Mouse (Mus musculus) cortical plate, adult 2 months (tissue): Measurements from ENCODE around the gene Cfap54. TPM values are rescaled to one million over a fixed set of nuclear protein-coding genes. Genes with fewer than 3 reads are reported as not detected.

Experiments
- H3K27ac ChIP-seq: fragments of 200-500 bp; 2 replicates; pipeline ENCODE4 v1.5.1; 2012; ENCODE audit warnings: low read length, control low read depth, inconsistent platforms; ENCODE audit not compliant: insufficient read depth
- H3K4me1 ChIP-seq: fragments of 200-500 bp; 2 replicates; pipeline ENCODE4 v1.6.1; 2011; ENCODE audit warnings: low read length; ENCODE audit not compliant: control insufficient read depth, insufficient read depth
- H3K4me3 ChIP-seq: fragments of 200-500 bp; 2 replicates; pipeline ENCODE4 v1.5.1; 2011; ENCODE audit warnings: mild to moderate bottlenecking, low read length, control low read depth; ENCODE audit not compliant: insufficient read depth
- CTCF ChIP-seq: fragments of 200-500 bp; IDR thresholded peaks from 2 replicates; pipeline ENCODE4 v1.5.1; 2011; ENCODE audit warnings: mild to moderate bottlenecking, control low read depth, low read length; ENCODE audit not compliant: insufficient read depth; ENCODE audit errors: extremely low read depth
- POLR2A ChIP-seq: fragments of 200-500 bp; IDR thresholded peaks from 2 replicates; pipeline ENCODE4 v1.6.1; 2011; ENCODE audit warnings: mild to moderate bottlenecking, low read length, control low read depth; ENCODE audit not compliant: insufficient read depth; ENCODE audit errors: extremely low read depth
- polyA plus RNA-seq: library from polyadenylated mRNA; depleted of rRNA; stranded (reverse); fragments of >200 nt; gene quantifications from 2 replicates; pipeline ENCODE4 v1.2.3, GENCODE M21; 2012; rRNA removed

The Cfap54 gene
- polyA plus RNA-seq, 1 experiment, result 3.9 TPM

DNA sequence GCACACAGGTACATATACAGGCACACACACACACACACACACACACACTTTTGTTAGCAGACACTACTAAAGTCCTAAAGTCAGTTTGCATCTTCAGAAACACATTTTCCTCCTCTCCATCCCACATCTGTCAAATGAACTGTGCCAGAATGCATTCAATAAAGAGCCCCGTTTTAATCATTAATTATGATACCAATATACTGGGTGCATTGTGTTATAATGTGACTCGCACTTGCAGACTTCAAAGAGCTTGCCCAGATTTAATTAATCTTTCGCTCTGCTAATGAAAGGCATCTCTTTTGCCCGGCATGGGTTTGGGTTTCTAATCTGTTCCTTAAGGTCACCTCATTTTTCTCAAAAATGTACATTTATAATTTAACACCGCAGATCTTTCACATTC is 327.1 kb downstream of the Cfap54 start:
- Histone ChIP-seq H3K4me3 (no peak overlapping the region), H3K4me1 (no peaks in the 10 kb centered on the region), H3K27ac (no peak overlapping the region)
- no peak for TF ChIP-seq POLR2A
- TF ChIP-seq CTCF, result no peak

DNA sequence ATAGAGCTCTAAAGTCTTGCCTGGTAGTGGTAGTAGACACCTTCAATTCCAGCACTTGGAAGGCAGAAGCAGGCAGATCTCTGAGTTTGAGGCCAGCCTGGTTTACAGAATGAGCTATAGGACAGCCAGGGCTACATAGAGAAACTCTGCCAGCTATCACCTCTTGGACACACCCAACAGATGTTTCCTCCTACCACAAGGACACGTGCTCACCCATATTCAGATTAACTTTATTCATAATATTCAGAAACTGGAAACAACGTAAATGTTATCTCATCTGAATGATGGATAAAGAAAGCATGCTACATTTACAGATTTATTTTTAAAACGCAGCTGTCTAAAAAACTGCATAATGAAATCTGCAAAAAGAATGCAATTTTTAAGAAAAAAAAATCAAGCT is 351.1 kb downstream of the Cfap54 start:
- TF ChIP-seq CTCF (no peak), POLR2A (no peak)
- no peak overlapping the region for H3K4me3 ChIP-seq
- H3K4me1 ChIP-seq, result no peaks in the 10 kb centered on the region
- H3K27ac ChIP-seq, result no peak overlapping the region

DNA sequence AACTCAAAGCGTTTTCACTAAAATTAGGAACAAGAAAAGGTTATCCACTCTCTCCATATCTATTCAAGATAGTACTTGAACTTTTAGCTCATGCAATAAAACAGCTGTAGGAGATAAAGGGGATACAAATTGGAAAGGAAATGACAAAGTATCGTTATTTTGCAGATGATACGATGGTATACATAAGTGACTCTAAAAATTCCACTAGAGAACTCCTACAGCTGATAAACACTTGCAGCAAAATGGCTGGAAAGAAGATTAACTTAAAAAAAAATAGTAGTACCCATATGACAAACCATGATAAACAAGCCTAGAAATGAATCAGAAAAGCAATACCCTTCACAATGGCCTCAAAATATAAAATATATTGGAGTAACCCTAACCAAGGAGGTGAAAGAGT is 352.7 kb downstream of the Cfap54 start:
- Histone ChIP-seq H3K27ac (no peak overlapping the region), H3K4me3 (no peak overlapping the region), H3K4me1 (no peaks in the 10 kb centered on the region)
- TF ChIP-seq CTCF (no peak), POLR2A (no peak)

Other genes starting within 250 kb of the Cfap54 start
- 134 and 142 TPM in 2 replicates for gene Cdk17, start 79.3 kb upstream of the Cfap54 start, polyA plus RNA-seq
- 6.5 and 6.9 TPM in 2 replicates for gene Elk3, start 229.5 kb upstream of the Cfap54 start, polyA plus RNA-seq